Mouse (Mus musculus) embryonic facial prominence, embryonic 13.5 days (tissue): Measurements from ENCODE around the gene Abraxas2. TPM values are rescaled to one million over a fixed set of nuclear protein-coding genes. Genes with fewer than 3 reads are reported as not detected.

Experiments
- ATAC-seq: fragments of 200-750 bp; cut with Nextera tagmentation; 2 replicates; pipeline ENCODE4 v1.8.0; 2017; ENCODE audit warnings: low read depth; ENCODE audit not compliant: insufficient number of reproducible peaks, insufficient read depth, low FRiP score, low TSS enrichment
- H3K27ac ChIP-seq: fragments of 300-500 bp; sonication (generic); 2 replicates; pipeline ENCODE4 v1.5.1; 2015; ENCODE audit warnings: moderate library complexity, mild to moderate bottlenecking, inconsistent platforms
- H3K27me3 ChIP-seq: fragments of 300-500 bp; sonication (generic); 2 replicates; pipeline ENCODE4 v1.6.1; 2015; ENCODE audit warnings: mild to moderate bottlenecking, inconsistent platforms
- H3K36me3 ChIP-seq: fragments of 300-500 bp; sonication (generic); 2 replicates; pipeline ENCODE4 v1.6.1; 2015; ENCODE audit warnings: mild to moderate bottlenecking, inconsistent platforms
- H3K4me1 ChIP-seq: fragments of 300-500 bp; sonication (generic); 2 replicates; pipeline ENCODE4 v1.6.1; 2015; ENCODE audit warnings: inconsistent platforms
- H3K4me2 ChIP-seq: fragments of 300-500 bp; sonication (generic); 2 replicates; pipeline ENCODE4 v1.6.1; 2015; ENCODE audit warnings: moderate library complexity, mild to moderate bottlenecking, inconsistent platforms
- H3K4me3 ChIP-seq: fragments of 300-500 bp; sonication (generic); 2 replicates; pipeline ENCODE4 v1.5.1; 2015; ENCODE audit warnings: mild to moderate bottlenecking, inconsistent platforms
- H3K9ac ChIP-seq: fragments of 300-500 bp; sonication (generic); 2 replicates; pipeline ENCODE4 v1.6.1; 2015; ENCODE audit warnings: mild to moderate bottlenecking, inconsistent platforms
- H3K9me3 ChIP-seq: fragments of 300-500 bp; sonication (generic); 2 replicates; pipeline ENCODE4 v1.6.1; 2016; ENCODE audit warnings: inconsistent platforms
- WGBS: fragments of 180-500 bp; shearing (Covaris S2); methylation state at CpG from one replicate; pipeline ENCODE4 v1.1.7; 2015; ENCODE audit warnings: mixed read lengths; 5-methylcytosine and 5-hydroxymethylcytosine counted together
- polyA plus RNA-seq: library from polyadenylated mRNA; unstranded; fragments of >200 nt; fragmentation: Nextera tagmentation; extraction: Ambion mirVana; gene quantifications from 2 replicates; pipeline ENCODE4 v1.2.1, GENCODE M21; 2015

Abraxas2 gene
- polyA plus RNA-seq, 1 experiment from 2014 or later: 48.8 TPM

GRCm38 (mm10) chr7:132921971-132922370 is 62.9 kb downstream of the Abraxas2 start:
- WGBS: 32% methylated on average over 3 of the region's 3 CpGs

GRCm38 (mm10) chr7:132925227-132925626 is 66.2 kb downstream of the Abraxas2 start:
- no peaks in the 10 kb centered on the region for H3K9me3 ChIP-seq
- no peak overlapping the region for H3K9ac ChIP-seq
- 83% methylated on average over 2 of the region's 2 CpGs for WGBS
- H3K4me1 ChIP-seq: peaks cover 2% of the 10 kb centered on the region
- no peak for ATAC-seq
- H3K4me3 ChIP-seq: no peak overlapping the region
- no peaks in the 10 kb centered on the region for H3K27me3 ChIP-seq
- H3K27ac ChIP-seq: no peak overlapping the region
- H3K36me3 ChIP-seq: no peaks in the 10 kb centered on the region
- no peak overlapping the region for H3K4me2 ChIP-seq

More at GRCm38 (mm10) chr7:132921971-132922370, 62.9 kb downstream of the Abraxas2 start:
- Histone ChIP-seq H3K9me3 (peaks cover 4% of the 10 kb centered on the region), H3K4me3 (no peak overlapping the region), H3K9ac (no peak overlapping the region), H3K27me3 (no peaks in the 10 kb centered on the region), H3K36me3 (no peaks in the 10 kb centered on the region), H3K4me1 (no peaks in the 10 kb centered on the region), H3K27ac (no peak overlapping the region), H3K4me2 (no peak overlapping the region)
- ATAC-seq: no peak

DNA sequence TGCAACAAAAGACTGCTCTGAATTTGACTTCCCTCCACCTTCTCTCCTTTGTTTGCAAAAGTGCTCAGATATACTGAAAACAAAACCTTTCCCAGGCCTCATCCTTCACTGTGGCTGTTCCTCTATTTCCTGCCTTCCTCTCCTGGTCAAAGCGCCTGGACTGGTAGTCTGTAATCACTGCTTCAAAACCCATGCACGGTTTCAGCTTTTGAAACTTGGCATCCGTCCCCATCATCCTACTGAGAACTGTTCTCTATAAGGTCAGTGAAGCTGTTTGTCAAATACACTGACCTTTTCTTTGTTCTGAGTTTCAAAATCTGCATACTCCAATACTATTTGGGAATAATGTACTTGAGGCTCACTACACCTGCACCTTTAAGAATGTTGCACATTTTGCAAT is 68.2 kb downstream of the Abraxas2 start:
- H3K4me2 ChIP-seq: no peak overlapping the region
- H3K27ac ChIP-seq: no peak overlapping the region
- no peak overlapping the region for H3K9ac ChIP-seq
- H3K4me3 ChIP-seq: no peak overlapping the region
- no peaks in the 10 kb centered on the region for H3K9me3 ChIP-seq
- no peaks in the 10 kb centered on the region for H3K27me3 ChIP-seq
- 61% methylated on average over 3 of the region's 3 CpGs for WGBS
- H3K36me3 ChIP-seq: no peaks in the 10 kb centered on the region
- H3K4me1 ChIP-seq: peaks cover 4% of the 10 kb centered on the region
- ATAC-seq: no peak

DNA sequence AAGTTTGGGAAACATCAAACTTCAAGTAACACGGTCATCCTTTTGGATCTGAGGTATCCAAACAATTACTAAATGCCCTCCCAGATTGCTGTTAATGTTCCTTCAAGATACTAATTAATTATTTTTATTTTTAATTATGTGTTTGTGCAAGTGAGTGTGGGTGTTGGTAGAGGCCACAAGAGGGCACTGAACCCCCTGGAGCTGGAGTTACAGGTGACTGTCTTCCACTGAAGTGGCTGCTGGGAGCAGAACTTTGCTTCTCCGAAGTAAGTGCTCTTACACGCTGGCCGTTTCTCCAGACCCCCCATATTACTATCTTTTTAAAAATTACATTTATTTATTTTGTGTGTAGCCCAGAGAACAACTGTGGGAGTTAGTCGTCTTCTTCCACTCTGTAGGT is 71.0 kb downstream of the Abraxas2 start:
- H3K36me3 ChIP-seq: no peaks in the 10 kb centered on the region
- no peak for ATAC-seq
- no peaks in the 10 kb centered on the region for H3K27me3 ChIP-seq
- peak overlapping the region; percentile 95 for H3K4me3 ChIP-seq
- H3K9me3 ChIP-seq: no peaks in the 10 kb centered on the region
- peaks cover 12% of the 10 kb centered on the region for H3K4me1 ChIP-seq
- H3K4me2 ChIP-seq: peak overlapping the region; percentile 66
- WGBS: 88% methylated on average over 5 of the region's 5 CpGs
- H3K27ac ChIP-seq: no peak overlapping the region
- H3K9ac ChIP-seq: peak overlapping the region; percentile 94

GRCm38 (mm10) chr7:132930850-132931559 is 72.0 kb downstream of the Abraxas2 start, which contains the start of gene Zranb1:
Gene Zranb1, plus strand, starts transcription at chr7:132931142.
- under 1% methylated on average over 68 of the region's 93 CpGs for WGBS
- Histone ChIP-seq H3K27me3 (no peaks in the 10 kb centered on the region), H3K4me2 (peak within 1 kb of the TSS; percentile 73), H3K36me3 (no peaks in the 10 kb centered on the region), H3K27ac (peak within 1 kb of the TSS; percentile 98), H3K9me3 (no peaks in the 10 kb centered on the region), H3K4me3 (peak within 1 kb of the TSS; percentile 95), H3K9ac (peak within 1 kb of the TSS; percentile 94), H3K4me1 (peaks cover 12% of the 10 kb centered on the region)
- ATAC-seq: peak; percentile 99

- no peaks in the 10 kb centered on the region for H3K36me3 ChIP-seq
- ATAC-seq: 0 out of 2 replicates have a peak, but pooled peaks have one; percentile 27
These were observed 72.7 kb downstream of the Abraxas2 start for GRCm38 (mm10) chr7:132931560-132932351.

DNA sequence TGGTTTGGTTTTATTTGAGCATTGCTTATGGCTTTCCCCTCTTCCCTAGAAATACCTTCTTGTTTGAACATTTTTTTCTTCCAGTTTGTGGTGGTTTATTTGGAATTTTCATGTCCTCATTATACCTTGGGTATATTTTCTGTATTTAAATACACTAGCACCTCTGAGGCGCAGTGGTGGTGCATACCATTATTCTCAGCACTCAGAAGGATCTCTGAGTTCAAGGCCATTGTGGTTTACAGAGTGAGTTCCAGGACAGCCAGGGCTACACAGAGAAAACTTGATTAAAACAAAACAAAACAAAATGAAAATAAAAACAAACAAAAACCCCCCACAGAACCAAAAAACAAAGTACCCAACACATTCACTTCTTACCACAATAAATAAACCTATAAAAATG is 74.3 kb downstream of the Abraxas2 start:
- Histone ChIP-seq H3K27ac (no peak overlapping the region), H3K36me3 (no peaks in the 10 kb centered on the region), H3K4me2 (no peak overlapping the region), H3K9ac (no peak overlapping the region), H3K9me3 (no peaks in the 10 kb centered on the region), H3K4me1 (peaks cover 12% of the 10 kb centered on the region), H3K27me3 (no peaks in the 10 kb centered on the region), H3K4me3 (no peak overlapping the region)
- 91% methylated on average over 1 of the region's 1 CpGs for WGBS
- no peak for ATAC-seq

More at GRCm38 (mm10) chr7:132931560-132932351, 72.7 kb downstream of the Abraxas2 start:
- H3K27me3 ChIP-seq: no peaks in the 10 kb centered on the region
- peak overlapping the region; percentile 95 for H3K4me3 ChIP-seq
- H3K4me2 ChIP-seq: peak overlapping the region; percentile 73
- WGBS: under 1% methylated on average over 48 of the region's 55 CpGs
- peak overlapping the region; percentile 94 for H3K9ac ChIP-seq
- peaks cover 12% of the 10 kb centered on the region for H3K4me1 ChIP-seq
- peak overlapping the region; percentile 98 for H3K27ac ChIP-seq
- no peaks in the 10 kb centered on the region for H3K9me3 ChIP-seq

Other genes starting within 250 kb of the Abraxas2 start
- gene Lhpp, start 248.6 kb upstream of the Abraxas2 start, polyA plus RNA-seq: 17.5 and 19.9 TPM in 2 replicates
- gene Fam53b, start 45.3 kb upstream of the Abraxas2 start, polyA plus RNA-seq: 23.0 and 25.7 TPM in 2 replicates
- gene Eef1akmt2, start 6.6 kb upstream of the Abraxas2 start, polyA plus RNA-seq: 80.0 and 80.1 TPM in 2 replicates
- gene Zranb1, start 71.9 kb downstream of the Abraxas2 start, polyA plus RNA-seq: 14.2 and 17.6 TPM in 2 replicates